Comparison of ENCODE assay signal across 13 mouse cellular contexts in the genomic region with DNA sequence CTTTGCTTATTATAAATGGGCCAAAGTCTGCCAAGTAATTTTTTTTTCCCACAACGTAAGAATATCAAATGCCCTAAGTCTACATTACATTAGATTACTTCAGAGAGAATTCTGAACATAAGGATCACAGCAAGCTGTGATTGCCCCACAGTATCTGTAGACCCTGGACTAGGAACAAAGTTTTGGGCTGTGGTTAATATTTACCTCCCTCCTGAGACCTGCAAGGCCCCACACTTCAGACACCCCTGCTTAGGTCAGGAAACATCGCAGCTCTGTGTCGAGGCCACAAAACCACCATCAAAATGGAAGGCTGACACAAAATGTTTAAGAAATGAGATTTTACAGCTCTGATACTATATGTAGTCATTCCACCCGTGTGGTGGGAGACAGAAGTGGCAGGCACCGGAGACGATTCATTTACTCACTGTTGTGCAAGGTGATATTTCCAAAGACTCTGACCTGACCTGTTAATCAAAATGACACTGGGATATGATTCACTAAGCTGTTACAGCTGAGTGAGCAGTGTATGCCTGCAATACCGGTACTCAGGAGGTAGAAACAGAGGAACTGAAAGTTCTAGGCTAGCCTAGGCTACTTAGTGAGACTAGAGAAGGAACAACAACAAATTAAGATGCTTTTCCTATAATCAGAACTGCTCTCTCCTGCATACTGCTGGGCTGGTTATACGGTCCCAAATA. TPM values are rescaled to one million over a fixed set of nuclear protein-coding genes. Genes with fewer than 3 reads are reported as not detected.
DNase-seq lines count a peak whose midpoint lies in the region; ATAC-seq and TF ChIP-seq lines count a peak whose summit lies in the region.
"Had no signal": no experiment of that assay in that cellular context is flagged by ENCODE, and none has a peak within 500 bp of the region (broad histone marks: within the 10 kb centered on the region; RNA-seq: fewer than 3 reads in every experiment).

No protein-coding gene starts in this region.

- TF ChIP-seq EP300 in liver, embryonic 14.5 days (IDR thresholded peaks at IDR 0.05; ENCODE audit: low read depth), result no peak

- no peak overlapping the region for H3K27ac ChIP-seq in kidney, embryonic 14.5 days (ENCODE audit: low read depth, low read length)
- H3K27ac ChIP-seq in kidney, embryonic 15.5 days, result peak overlapping the region; percentile 28; the same call in 1 of the 2 replicates
- no peak overlapping the region for H3K27ac ChIP-seq in liver, embryonic 14.5 days
- no peak overlapping the region for H3K27ac ChIP-seq in midbrain, embryonic 14.5 days (replicated peaks; ENCODE audit: low read depth, low read length)

- no peak overlapping the region for H3K9ac ChIP-seq in kidney, embryonic 14.5 days (ENCODE audit: low read depth, low read length)
- no peak overlapping the region for H3K9ac ChIP-seq in kidney, embryonic 15.5 days
- H3K9ac ChIP-seq in liver, embryonic 14.5 days (replicated peaks), result no peak overlapping the region
- H3K9ac ChIP-seq in midbrain, embryonic 14.5 days (replicated peaks; ENCODE audit: low read length), result no peak overlapping the region
- H3K9ac ChIP-seq: lung, embryonic 14.5 days had no signal

- no peaks in the 10 kb centered on the region for H3K9me3 ChIP-seq in kidney, embryonic 14.5 days (ENCODE audit: control insufficient read depth, low read length)
- H3K9me3 ChIP-seq in kidney, embryonic 15.5 days (replicated peaks), result no peaks in the 10 kb centered on the region
- H3K9me3 ChIP-seq in liver, embryonic 14.5 days (ENCODE audit: control insufficient read depth, low read length), result no peaks in the 10 kb centered on the region
- no peaks in the 10 kb centered on the region for H3K9me3 ChIP-seq in midbrain, embryonic 14.5 days (ENCODE audit: control insufficient read depth, low read length)
- H3K9me3 ChIP-seq: megakaryocyte, embryonic 14.5 days had no signal

- H3K4me3 ChIP-seq in kidney, embryonic 14.5 days (ENCODE audit: low read length), result no peak overlapping the region
- no peak overlapping the region for H3K4me3 ChIP-seq in kidney, embryonic 15.5 days (replicated peaks)
- no peak overlapping the region for H3K4me3 ChIP-seq in liver, embryonic 14.5 days (ENCODE audit: insufficient read depth in 1 of 2, low read depth in 2 of 2, low read length in 2 of 2)
- H3K4me3 ChIP-seq in midbrain, embryonic 14.5 days (replicated peaks; ENCODE audit: low read depth, low read length), result no peak overlapping the region
- H3K4me3 ChIP-seq: megakaryocyte, embryonic 14.5 days had no signal

- H3K36me3 ChIP-seq in kidney, embryonic 14.5 days (ENCODE audit: control insufficient read depth, insufficient read depth, low read length), result peaks cover 25% of the 10 kb centered on the region
- H3K36me3 ChIP-seq in kidney, embryonic 15.5 days, result peaks cover 59% of the 10 kb centered on the region
- H3K36me3 ChIP-seq in liver, embryonic 14.5 days (replicated peaks; ENCODE audit: control insufficient read depth, insufficient read depth, low read depth), result peaks cover 6% of the 10 kb centered on the region
- H3K36me3 ChIP-seq in midbrain, embryonic 14.5 days (ENCODE audit: control insufficient read depth, insufficient read depth, low read length), result peaks cover 8% of the 10 kb centered on the region

- no peak for ATAC-seq in kidney, embryonic 14.5 days (ENCODE audit: low FRiP score, low TSS enrichment)
- peak; percentile 80 for ATAC-seq in kidney, embryonic 15.5 days (replicated peaks; ENCODE audit: low FRiP score)
- ATAC-seq in liver, embryonic 14.5 days (ENCODE audit: insufficient read depth), result peak; percentile 72
- ATAC-seq in midbrain, embryonic 14.5 days (ENCODE audit: low FRiP score, low TSS enrichment), result no peak
- ATAC-seq: hindbrain, embryonic 16.5 days had no signal

- TF ChIP-seq CTCF in liver, embryonic 14.5 days (IDR thresholded peaks at IDR 0.05; ENCODE audit: low read depth), result no peak

- DNase-seq in kidney, adult 11 months, result peak; percentile 71
- no peak for DNase-seq in liver, embryonic 14.5 days (ENCODE audit: low read depth in 3 of 3, low spot score in 3 of 3)
- DNase-seq in midbrain, embryonic 14.5 days, result no peak
- DNase-seq in cerebellum, adult 18-20 months, result no peak
- DNase-seq in heart, postnatal 14 days, result no peak
- no peak for DNase-seq in left cerebral cortex, adult 18-20 months (ENCODE audit: low spot score in 2 of 2)
- DNase-seq: adrenal gland, postnatal 10 days; cerebellum, adult 9-10 months; lung, embryonic 14.5 days had no signal

- H3K4me1 ChIP-seq in kidney, embryonic 14.5 days (ENCODE audit: control insufficient read depth, insufficient read depth, low read length), result no peaks in the 10 kb centered on the region
- no peaks in the 10 kb centered on the region for H3K4me1 ChIP-seq in kidney, embryonic 15.5 days
- H3K4me1 ChIP-seq in liver, embryonic 14.5 days (replicated peaks; ENCODE audit: control insufficient read depth in 2 of 2, insufficient read depth in 2 of 2, low read length in 1 of 2), result peaks cover 0 to 16% of the 10 kb centered on the region in 2 experiments; a peak in 2 of 4 replicates
- H3K4me1 ChIP-seq in midbrain, embryonic 14.5 days (ENCODE audit: control insufficient read depth, insufficient read depth, low read length), result no peaks in the 10 kb centered on the region

- WGBS in kidney, embryonic 14.5 days, result 76% methylated on average over 8 of the region's 8 CpGs
- WGBS in kidney, embryonic 15.5 days, result 67% methylated on average over 8 of the region's 8 CpGs
- 71% methylated on average over 8 of the region's 8 CpGs for WGBS in liver, embryonic 14.5 days (ENCODE audit: insufficient replicate concordance)
- 92% methylated on average over 8 of the region's 8 CpGs for WGBS in midbrain, embryonic 14.5 days

- intact Hi-C loops in heart, postnatal 14 days (cut with DNase I), result no loop called here

- H3K4me2 ChIP-seq in kidney, embryonic 14.5 days (replicated peaks; ENCODE audit: low read depth, low read length), result no peak overlapping the region
- H3K4me2 ChIP-seq in kidney, embryonic 15.5 days, result no peak overlapping the region
- H3K4me2 ChIP-seq in liver, embryonic 14.5 days (ENCODE audit: low read depth), result no peak overlapping the region
- no peak overlapping the region for H3K4me2 ChIP-seq in midbrain, embryonic 14.5 days (ENCODE audit: low read length)
- H3K4me2 ChIP-seq: lung, embryonic 14.5 days had no signal

- no peaks in the 10 kb centered on the region for H3K27me3 ChIP-seq in kidney, embryonic 14.5 days (ENCODE audit: control insufficient read depth, insufficient read depth, low read length)
- H3K27me3 ChIP-seq in kidney, embryonic 15.5 days, result no peaks in the 10 kb centered on the region
- no peaks in the 10 kb centered on the region for H3K27me3 ChIP-seq in liver, embryonic 14.5 days (ENCODE audit: control insufficient read depth, insufficient read depth, low read length)
- H3K27me3 ChIP-seq in midbrain, embryonic 14.5 days (ENCODE audit: control insufficient read depth, insufficient read depth, low read length), result no peaks in the 10 kb centered on the region
- H3K27me3 ChIP-seq: megakaryocyte, embryonic 14.5 days had no signal

RNA-seq across cellular contexts. Expression of a gene that starts 7.5 kb away (rescaled TPM):
- 12.1 and 20.0 TPM in 2 replicates for polyA plus RNA-seq in kidney, embryonic 14.5 days (2014; fragmentation: Nextera tagmentation; extraction: Ambion mirVana)
- 24.1 and 25.1 TPM in 2 replicates for polyA plus RNA-seq in kidney, embryonic 15.5 days (2015; fragmentation: Nextera tagmentation; extraction: Ambion mirVana)
- polyA plus RNA-seq in liver, embryonic 14.5 days (2012; rRNA removed), result 6.5 and 8.7 TPM in 2 replicates
- polyA plus RNA-seq in liver, embryonic 14.5 days (2014; fragmentation: Nextera tagmentation; extraction: Ambion mirVana), result 17.2 and 19.3 TPM in 2 replicates
- 6.2 and 9.0 TPM in 2 replicates for polyA plus RNA-seq in midbrain, embryonic 14.5 days (2014; fragmentation: Nextera tagmentation; extraction: Ambion mirVana)
- total RNA-seq in heart, postnatal 14 days (2021), result 10 to 100 TPM; 12.7 TPM
- total RNA-seq in left cerebral cortex, adult 18-20 months (2021), result 10 to 100 TPM; 11.1 to 12.6 TPM

RNA-seq across cellular contexts. Expression of a gene that starts 20.2 kb away (rescaled TPM):
- 47.1 and 48.3 TPM in 2 replicates for polyA plus RNA-seq in kidney, embryonic 14.5 days (2014; fragmentation: Nextera tagmentation; extraction: Ambion mirVana)
- polyA plus RNA-seq in kidney, embryonic 15.5 days (2015; fragmentation: Nextera tagmentation; extraction: Ambion mirVana), result 41.4 and 47.3 TPM in 2 replicates
- 6.5 and 12.0 TPM in 2 replicates for polyA plus RNA-seq in liver, embryonic 14.5 days (2012; rRNA removed)
- polyA plus RNA-seq in liver, embryonic 14.5 days (2014; fragmentation: Nextera tagmentation; extraction: Ambion mirVana), result 28.3 and 29.3 TPM in 2 replicates
- polyA plus RNA-seq in midbrain, embryonic 14.5 days (2014; fragmentation: Nextera tagmentation; extraction: Ambion mirVana), result 31.4 and 35.1 TPM in 2 replicates
- total RNA-seq in heart, postnatal 14 days (2021), result 10 to 100 TPM; 51.1 to 54.1 TPM
- total RNA-seq in left cerebral cortex, adult 18-20 months (2021), result 10 to 100 TPM; 25.3 to 25.6 TPM

Comparison
In these comparisons a context has a peak if more than half of its experiments do, and no peak if none do; other contexts are left out.
1. ATAC-seq: peak in kidney, embryonic 15.5 days (single experiment) and liver, embryonic 14.5 days (single experiment); none in kidney, embryonic 14.5 days (single experiment) and midbrain, embryonic 14.5 days (single experiment).